Mouse (Mus musculus) bone marrow macrophage, adult 2 months (primary cell): ENCODE results near the gene Col15a1. TPM values are rescaled to one million over a fixed set of nuclear protein-coding genes. Genes with fewer than 3 reads are reported as not detected.

Experiments
- H3K27ac ChIP-seq: 2 replicates; pipeline ENCODE4 v1.5.1; 2012; ENCODE audit warnings: low read depth, low read length; ENCODE audit not compliant: insufficient read depth
- H3K4me1 ChIP-seq: 2 replicates; pipeline ENCODE4 v1.6.1; 2012; ENCODE audit warnings: low read length; ENCODE audit not compliant: control insufficient read depth, insufficient read depth
- H3K4me3 ChIP-seq: 2 replicates; pipeline ENCODE4 v1.5.1; 2012; ENCODE audit warnings: mild to moderate bottlenecking, low read length, moderate library complexity; ENCODE audit not compliant: insufficient read depth
- CTCF ChIP-seq: IDR thresholded peaks from 2 replicates; pipeline ENCODE4 v1.5.1; 2012; ENCODE audit warnings: low read depth, mild to moderate bottlenecking, low read length, moderate library complexity
- POLR2A ChIP-seq: IDR thresholded peaks from 2 replicates; pipeline ENCODE4 v1.6.1; 2012; ENCODE audit warnings: mild to moderate bottlenecking, low read depth, low read length, borderline replicate concordance
- polyA plus RNA-seq: library from polyadenylated mRNA; stranded (reverse); fragments of >200 nt; gene quantifications from 2 replicates; pipeline ENCODE4 v1.2.4, GENCODE M21; 2012; ENCODE audit not compliant: missing spikeins, insufficient read depth, insufficient read length

Col15a1 gene
- polyA plus RNA-seq, 1 experiment = 2.0 TPM

DNA sequence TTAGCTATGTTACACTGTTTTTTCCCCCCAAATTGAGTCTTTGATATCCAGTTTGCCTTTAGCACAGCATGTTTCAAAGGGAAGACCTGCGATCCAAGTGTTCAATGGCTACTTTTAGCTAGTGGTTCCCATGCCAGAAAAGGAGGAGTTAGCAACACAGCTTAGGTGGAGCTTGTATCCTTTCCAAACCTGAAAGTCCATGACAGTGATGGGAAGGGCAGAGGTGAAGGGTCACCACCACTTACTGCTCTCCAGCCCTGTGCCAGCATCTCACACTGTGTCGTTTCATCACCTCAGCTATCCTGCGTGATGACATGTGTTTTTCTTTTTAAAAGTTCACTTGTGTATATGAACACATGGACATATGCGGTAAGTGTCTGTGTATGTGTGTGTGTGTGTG, 34.2 kb downstream of the Col15a1 start:
- Histone ChIP-seq H3K27ac (no peak overlapping the region), H3K4me3 (no peak overlapping the region), H3K4me1 (peaks cover 7% of the 10 kb centered on the region)
- no peak for TF ChIP-seq CTCF
- no peak for TF ChIP-seq POLR2A

DNA sequence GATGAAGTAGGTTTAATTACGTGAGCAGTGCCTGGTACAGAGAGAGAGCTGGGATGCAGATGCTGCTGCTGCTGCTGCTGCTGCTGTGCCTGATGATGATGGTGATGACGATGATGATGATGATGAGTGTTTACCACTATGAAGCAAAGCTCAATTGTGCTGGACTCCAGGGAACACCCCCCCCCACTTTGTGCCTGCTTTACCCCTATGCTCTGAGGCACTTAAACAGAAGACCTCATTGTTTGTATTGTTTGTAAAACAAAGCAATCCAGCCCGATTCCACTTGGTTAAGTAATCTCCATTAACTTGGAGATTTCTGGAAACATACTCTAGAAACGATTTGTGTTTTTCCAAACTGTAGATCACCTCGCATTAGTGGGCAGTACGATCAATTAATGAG, 36.7 kb downstream of the Col15a1 start:
- H3K4me1 ChIP-seq = peaks cover 26% of the 10 kb centered on the region
- no peak for TF ChIP-seq POLR2A
- TF ChIP-seq CTCF = no peak
- no peak overlapping the region for H3K4me3 ChIP-seq
- H3K27ac ChIP-seq = no peak overlapping the region

GRCm38 (mm10) chr4:47245621-47246020, 37.7 kb downstream of the Col15a1 start:
- no peak overlapping the region for H3K27ac ChIP-seq
- H3K4me1 ChIP-seq = peaks cover 24% of the 10 kb centered on the region
- H3K4me3 ChIP-seq = no peak overlapping the region
- TF ChIP-seq CTCF (no peak), POLR2A (no peak)

DNA sequence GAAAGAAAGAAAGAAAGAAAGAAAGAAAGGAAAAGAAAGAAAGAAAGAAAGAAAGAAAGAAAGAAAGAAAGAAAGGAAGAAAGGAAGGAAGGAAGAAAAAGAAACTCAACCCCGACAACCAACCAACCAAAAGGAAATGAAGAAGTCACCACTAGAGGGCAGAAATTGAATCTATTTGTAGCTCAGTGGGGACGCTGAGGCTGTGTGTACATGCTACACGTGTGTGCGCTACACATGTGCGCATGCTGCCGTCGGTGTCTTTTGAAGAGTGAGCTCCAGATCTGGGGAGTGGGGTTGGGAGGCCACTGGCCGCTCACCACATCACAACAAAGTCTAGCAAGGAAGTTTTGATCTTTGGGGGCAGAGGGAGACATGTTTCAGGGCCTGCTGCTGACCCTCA, 38.9 kb downstream of the Col15a1 start:
- Histone ChIP-seq H3K27ac (no peak overlapping the region), H3K4me1 (peaks cover 35% of the 10 kb centered on the region), H3K4me3 (no peak overlapping the region)
- TF ChIP-seq POLR2A = no peak
- TF ChIP-seq CTCF = peak; percentile 62; the same call in 1 of the 2 replicates

DNA sequence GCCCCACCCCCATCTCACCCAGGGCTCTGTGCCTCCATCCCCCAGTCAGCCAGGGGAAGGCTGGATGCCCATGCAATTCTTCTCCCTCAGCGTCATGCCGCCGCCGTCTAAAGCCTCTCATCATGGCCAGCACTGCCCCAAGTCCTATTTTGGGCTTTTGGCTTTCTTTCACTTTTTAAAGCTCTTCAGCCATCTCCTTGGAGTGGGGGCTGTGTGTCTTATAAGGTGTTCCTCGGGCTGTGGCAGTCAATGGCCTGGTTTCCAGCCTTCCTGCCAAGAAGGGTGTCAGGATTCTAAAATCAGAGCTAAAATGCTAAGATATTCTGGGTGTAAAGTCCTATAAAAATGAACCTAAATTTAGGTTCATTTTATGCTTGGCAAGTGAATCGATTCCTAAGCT, 39.6 kb downstream of the Col15a1 start:
- Histone ChIP-seq H3K4me3 (no peak overlapping the region), H3K4me1 (peaks cover 36% of the 10 kb centered on the region), H3K27ac (no peak overlapping the region)
- no peak for TF ChIP-seq CTCF
- TF ChIP-seq POLR2A = no peak

DNA sequence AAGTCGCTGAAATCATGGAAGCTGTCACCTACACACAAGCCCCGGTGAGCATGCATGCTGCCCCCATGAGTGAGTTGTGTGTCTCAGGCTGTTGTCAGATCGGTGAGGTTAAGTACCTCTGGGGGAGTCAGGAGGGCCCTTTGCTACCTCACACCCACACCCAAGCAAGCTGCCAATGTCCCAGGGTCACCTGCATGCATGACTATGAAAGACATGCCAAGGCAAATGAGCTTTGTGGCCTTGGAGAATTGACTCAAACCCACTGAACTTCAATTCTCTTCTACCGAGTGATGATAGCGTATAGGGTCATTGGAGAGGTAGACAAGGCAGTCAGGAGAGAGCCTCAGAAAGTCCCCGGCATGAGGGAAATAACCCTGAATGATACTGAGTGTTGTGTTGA, 41.2 kb downstream of the Col15a1 start:
- no peak overlapping the region for H3K27ac ChIP-seq
- TF ChIP-seq POLR2A (no peak), CTCF (no peak)
- H3K4me3 ChIP-seq = no peak overlapping the region
- peaks cover 36% of the 10 kb centered on the region for H3K4me1 ChIP-seq

- peaks cover 36% of the 10 kb centered on the region for H3K4me1 ChIP-seq
- 0 out of 2 replicates have a peak overlapping the region, but pooled peaks have one; percentile 8 for H3K27ac ChIP-seq
- TF ChIP-seq CTCF (peak; percentile 99), POLR2A (no peak)
- no peak overlapping the region for H3K4me3 ChIP-seq
Measured at GRCm38 (mm10) chr4:47251069-47251468, 43.1 kb downstream of the Col15a1 start.

- Histone ChIP-seq H3K4me1 (peaks cover 35% of the 10 kb centered on the region), H3K27ac (no peak overlapping the region), H3K4me3 (no peak overlapping the region)
- TF ChIP-seq CTCF (no peak), POLR2A (no peak)
Measured at GRCm38 (mm10) chr4:47251693-47252435, 43.9 kb downstream of the Col15a1 start.

DNA sequence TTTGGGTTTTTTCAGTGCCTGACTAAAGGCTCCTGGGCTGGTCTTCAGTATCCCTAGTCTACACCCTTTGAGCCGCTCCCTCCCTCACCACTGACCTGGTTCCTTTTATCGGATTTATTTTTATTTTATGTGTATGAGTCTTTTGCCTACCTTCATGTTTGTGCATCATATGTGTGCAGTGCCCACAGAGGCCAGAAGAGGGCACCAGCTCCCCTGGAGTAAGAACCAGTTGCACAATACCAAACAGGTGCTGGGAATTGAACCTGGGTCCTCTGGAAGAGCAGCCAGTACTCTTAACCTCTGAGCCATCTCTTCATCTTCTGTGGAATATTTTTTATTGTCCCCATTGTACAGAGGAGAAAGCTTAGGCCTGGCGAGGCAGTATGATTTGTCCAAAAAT, 44.7 kb downstream of the Col15a1 start:
- peaks cover 29% of the 10 kb centered on the region for H3K4me1 ChIP-seq
- H3K4me3 ChIP-seq = no peak overlapping the region
- H3K27ac ChIP-seq = no peak overlapping the region
- TF ChIP-seq CTCF = peak; percentile 28; the same call in 1 of the 2 replicates
- no peak for TF ChIP-seq POLR2A

- TF ChIP-seq CTCF (peak; percentile 77), POLR2A (no peak)
- Histone ChIP-seq H3K4me3 (no peak overlapping the region), H3K4me1 (peaks cover 37% of the 10 kb centered on the region), H3K27ac (no peak overlapping the region)
Measured at GRCm38 (mm10) chr4:47255641-47256040, 47.7 kb downstream of the Col15a1 start.
